Mouse (Mus musculus): ENCODE data around the gene Ndufa7. TPM values are rescaled to one million over a fixed set of nuclear protein-coding genes. Genes with fewer than 3 reads are reported as not detected.
"Not testable (repeated sequence)": the region's sequence is repeated elsewhere in the genome, so short reads cannot be mapped to it uniquely, and the experiment has no call there.

Gene Ndufa7
- polyA plus RNA-seq, 1 experiment from 2014 or later: 568 TPM

DNA sequence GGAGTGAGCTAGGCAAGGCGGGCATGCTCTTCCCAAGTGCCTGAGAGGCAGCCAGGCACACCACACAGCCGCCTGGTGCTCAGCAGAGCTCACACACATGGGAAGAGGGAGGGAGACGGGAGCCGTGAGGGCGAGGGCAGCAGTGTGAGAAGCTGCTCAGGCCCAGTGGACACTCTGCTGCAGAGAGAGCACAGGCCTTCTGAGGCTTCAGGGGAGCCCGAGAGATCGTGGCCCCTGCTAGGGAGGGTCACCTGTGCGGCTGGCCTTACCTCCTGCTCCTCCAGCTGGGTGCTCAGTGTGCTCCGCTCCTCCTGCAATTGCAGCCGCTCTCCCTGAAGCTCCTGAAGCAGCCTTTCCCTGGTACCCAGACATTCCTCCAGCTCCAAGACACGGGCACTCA is 59.9 kb downstream of the Ndufa7 start:
- WGBS: 95% methylated on average over 7 of the region's 11 CpGs

DNA sequence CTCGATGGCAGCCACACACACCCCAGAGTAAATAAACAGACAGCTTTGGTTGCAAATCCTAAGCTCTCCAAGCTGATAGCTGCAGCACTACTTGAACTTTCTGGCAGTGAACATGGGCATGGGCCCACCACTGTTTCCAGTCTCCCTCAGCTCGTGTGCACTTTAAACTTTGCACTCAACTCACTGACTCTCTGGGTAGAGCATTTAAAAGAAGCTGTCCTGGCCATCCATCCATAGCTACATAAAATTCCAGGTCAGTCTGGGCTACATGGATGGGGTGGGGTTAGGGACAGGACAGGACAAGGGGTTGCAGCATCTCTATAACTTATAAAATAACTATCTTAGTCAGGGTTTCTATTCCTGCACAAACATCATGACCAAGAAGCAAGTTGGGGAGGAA is 63.4 kb downstream of the Ndufa7 start:
- H3K4me1 ChIP-seq (replicated peaks; ENCODE audit: control insufficient read depth, insufficient read depth, low read length); DNase-seq (ENCODE audit: low spot score); ATAC-seq (ENCODE audit: low FRiP score); H3K4me2 ChIP-seq (replicated peaks); H3K36me3 ChIP-seq (replicated peaks; ENCODE audit: control insufficient read depth, insufficient read depth); H3K4me3 ChIP-seq (replicated peaks; ENCODE audit: low read length); H3K27me3 ChIP-seq (ENCODE audit: control insufficient read depth, insufficient read depth, low read length); H3K9ac ChIP-seq; H3K9me3 ChIP-seq (ENCODE audit: control insufficient read depth, low read length); H3K27ac ChIP-seq: not testable (repeated sequence)
- WGBS: 78% methylated on average over 2 of the region's 2 CpGs

More for the DNA sequence above, 59.9 kb downstream of the Ndufa7 start:
- H3K27ac ChIP-seq; H3K9ac ChIP-seq; H3K27me3 ChIP-seq (ENCODE audit: control insufficient read depth, insufficient read depth, low read length); H3K4me3 ChIP-seq (replicated peaks; ENCODE audit: low read length); DNase-seq (ENCODE audit: low spot score); ATAC-seq (ENCODE audit: low FRiP score); H3K4me2 ChIP-seq (replicated peaks); H3K4me1 ChIP-seq (replicated peaks; ENCODE audit: control insufficient read depth, insufficient read depth, low read length); H3K9me3 ChIP-seq (ENCODE audit: control insufficient read depth, low read length): not testable (repeated sequence)
- H3K36me3 ChIP-seq (replicated peaks; ENCODE audit: control insufficient read depth, insufficient read depth): peaks cover 12% of the 10 kb centered on the region; the same call in 1 of the 2 replicates

Small RNA genes lying within 50 kb of the gene (microRNA-seq; reads per million reads assigned to microRNA genes)
- not detected for gene Gm27740

Other genes with a start within 250 kb of the Ndufa7 start
- gene Zfp414, start 195.5 kb upstream of the Ndufa7 start, polyA plus RNA-seq (2014; fragmentation: Nextera tagmentation; extraction: Ambion mirVana): 81.3 and 85.9 TPM in 2 replicates
- gene Pram1, start 186.5 kb upstream of the Ndufa7 start, polyA plus RNA-seq (2014; fragmentation: Nextera tagmentation; extraction: Ambion mirVana): 0.37 and 0.70 TPM in 2 replicates
- 161 and 173 TPM in 2 replicates for gene Hnrnpm, start 137.7 kb upstream of the Ndufa7 start, polyA plus RNA-seq (2014; fragmentation: Nextera tagmentation; extraction: Ambion mirVana)
- gene March2, start 105.9 kb upstream of the Ndufa7 start, polyA plus RNA-seq (2014; fragmentation: Nextera tagmentation; extraction: Ambion mirVana): 69.0 and 72.1 TPM in 2 replicates
- 370 and 430 TPM in 2 replicates for gene Rab11b, start 64.0 kb upstream of the Ndufa7 start, polyA plus RNA-seq (2014; fragmentation: Nextera tagmentation; extraction: Ambion mirVana)
- 19.1 and 25.1 TPM in 2 replicates for gene Angptl4, start 42.7 kb upstream of the Ndufa7 start, polyA plus RNA-seq (2014; fragmentation: Nextera tagmentation; extraction: Ambion mirVana)
- gene Kank3, start 14.1 kb upstream of the Ndufa7 start, polyA plus RNA-seq (2014; fragmentation: Nextera tagmentation; extraction: Ambion mirVana): 44.7 and 47.7 TPM in 2 replicates
- gene Rps28, start within 50 bp of the Ndufa7 start, polyA plus RNA-seq (2014; fragmentation: Nextera tagmentation; extraction: Ambion mirVana): 580 and 749 TPM in 2 replicates
- gene Cd320, start 18.5 kb downstream of the Ndufa7 start, polyA plus RNA-seq (2014; fragmentation: Nextera tagmentation; extraction: Ambion mirVana): 57.5 and 59.6 TPM in 2 replicates
- gene Gm7029, start 49.3 kb downstream of the Ndufa7 start, polyA plus RNA-seq (2014; fragmentation: Nextera tagmentation; extraction: Ambion mirVana): not detected in 2 replicates
- 1.7 and 1.8 TPM in 2 replicates for gene Kifc1, start 66.1 kb downstream of the Ndufa7 start, polyA plus RNA-seq (2014; fragmentation: Nextera tagmentation; extraction: Ambion mirVana)
- 0.59 TPM in 1 of 2 replicates, not detected in the other for gene Platr17, start 80.6 kb downstream of the Ndufa7 start, polyA plus RNA-seq (2014; fragmentation: Nextera tagmentation; extraction: Ambion mirVana)
- gene Daxx, start 84.8 kb downstream of the Ndufa7 start, polyA plus RNA-seq (2014; fragmentation: Nextera tagmentation; extraction: Ambion mirVana): 39.2 and 43.2 TPM in 2 replicates
- gene Tapbp, start 91.3 kb downstream of the Ndufa7 start, polyA plus RNA-seq (2014; fragmentation: Nextera tagmentation; extraction: Ambion mirVana): 24.9 and 29.6 TPM in 2 replicates
- gene Zbtb22, start 91.3 kb downstream of the Ndufa7 start, polyA plus RNA-seq (2014; fragmentation: Nextera tagmentation; extraction: Ambion mirVana): 10.4 and 11.4 TPM in 2 replicates
- 47.7 and 49.2 TPM in 2 replicates for gene Rgl2, start 105.0 kb downstream of the Ndufa7 start, polyA plus RNA-seq (2014; fragmentation: Nextera tagmentation; extraction: Ambion mirVana)
- gene Pfdn6, start 115.8 kb downstream of the Ndufa7 start, polyA plus RNA-seq (2014; fragmentation: Nextera tagmentation; extraction: Ambion mirVana): 157 and 161 TPM in 2 replicates
- gene Wdr46, start 116.1 kb downstream of the Ndufa7 start, polyA plus RNA-seq (2014; fragmentation: Nextera tagmentation; extraction: Ambion mirVana): 15.6 and 19.5 TPM in 2 replicates
- 7.8 and 9.2 TPM in 2 replicates for gene B3galt4, start 126.9 kb downstream of the Ndufa7 start, polyA plus RNA-seq (2014; fragmentation: Nextera tagmentation; extraction: Ambion mirVana)
- 56.0 and 56.6 TPM in 2 replicates for gene Vps52, start 131.2 kb downstream of the Ndufa7 start, polyA plus RNA-seq (2014; fragmentation: Nextera tagmentation; extraction: Ambion mirVana)
- 804 and 966 TPM in 2 replicates for gene Rps18, start 131.4 kb downstream of the Ndufa7 start, polyA plus RNA-seq (2014; fragmentation: Nextera tagmentation; extraction: Ambion mirVana)
- gene H2-K1, start 175.8 kb downstream of the Ndufa7 start, polyA plus RNA-seq (2014; fragmentation: Nextera tagmentation; extraction: Ambion mirVana): 12.5 and 16.5 TPM in 2 replicates
- 6.3 and 7.8 TPM in 2 replicates for gene Ring1, start 200.1 kb downstream of the Ndufa7 start, polyA plus RNA-seq (2014; fragmentation: Nextera tagmentation; extraction: Ambion mirVana)
- 64.3 and 67.3 TPM in 2 replicates for gene H2-Ke6, start 203.5 kb downstream of the Ndufa7 start, polyA plus RNA-seq (2014; fragmentation: Nextera tagmentation; extraction: Ambion mirVana)
- gene Slc39a7, start 207.1 kb downstream of the Ndufa7 start, polyA plus RNA-seq (2014; fragmentation: Nextera tagmentation; extraction: Ambion mirVana): 87.1 and 97.0 TPM in 2 replicates
- gene Rxrb, start 207.2 kb downstream of the Ndufa7 start, polyA plus RNA-seq (2014; fragmentation: Nextera tagmentation; extraction: Ambion mirVana): 32.2 and 34.5 TPM in 2 replicates
- gene Col11a2, start 214.9 kb downstream of the Ndufa7 start, polyA plus RNA-seq (2014; fragmentation: Nextera tagmentation; extraction: Ambion mirVana): 2.7 and 3.4 TPM in 2 replicates

Measured in hindbrain, embryonic 14.5 days (tissue).